Mouse (Mus musculus): ENCODE results near the gene Aanat.

Aanat gene

DNA sequence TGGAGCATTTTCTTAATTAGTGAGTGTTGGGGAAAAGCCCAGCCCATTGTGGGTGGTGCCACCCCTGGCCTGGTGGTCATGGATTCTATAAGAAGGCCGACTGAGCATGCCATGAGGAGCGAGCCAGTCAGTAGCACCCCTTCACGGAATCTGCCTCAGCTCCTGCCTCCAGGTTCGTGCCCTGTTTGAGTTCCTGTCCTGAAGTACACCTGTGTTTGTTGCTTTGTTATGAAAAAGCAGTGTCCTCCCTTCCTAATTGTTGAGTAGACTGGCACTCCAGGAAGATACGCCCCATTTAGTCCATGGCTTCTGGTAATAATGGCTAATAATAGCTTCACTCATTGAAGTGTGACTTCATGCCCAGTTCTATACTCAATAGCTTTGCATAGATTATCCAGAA, at the start of gene Aanat:
Gene Aanat, plus strand, starts transcription at position 123 of the 400 bp plus-strand sequence.
- DNase-seq, result no peak

DNA sequence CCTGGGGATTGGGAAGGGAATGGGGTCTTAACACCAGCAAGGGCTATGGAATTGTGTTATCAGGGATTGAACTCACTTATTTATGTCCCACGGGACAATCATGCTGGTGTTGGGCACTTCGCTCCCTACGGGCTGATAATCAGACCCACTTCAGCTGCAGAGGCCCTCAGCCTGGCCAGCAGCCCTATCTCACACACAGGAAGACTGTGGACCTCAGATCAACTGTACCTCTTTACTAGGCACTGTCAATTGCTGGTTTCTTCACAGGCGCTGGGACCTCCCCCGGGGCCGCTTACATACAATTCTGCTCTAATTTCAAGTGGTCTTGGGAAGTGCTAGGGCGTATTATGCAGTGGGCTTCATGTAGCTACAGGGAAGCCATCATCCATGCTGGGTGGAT, 49.5 kb upstream of the Aanat start:
- no peak for DNase-seq

DNA sequence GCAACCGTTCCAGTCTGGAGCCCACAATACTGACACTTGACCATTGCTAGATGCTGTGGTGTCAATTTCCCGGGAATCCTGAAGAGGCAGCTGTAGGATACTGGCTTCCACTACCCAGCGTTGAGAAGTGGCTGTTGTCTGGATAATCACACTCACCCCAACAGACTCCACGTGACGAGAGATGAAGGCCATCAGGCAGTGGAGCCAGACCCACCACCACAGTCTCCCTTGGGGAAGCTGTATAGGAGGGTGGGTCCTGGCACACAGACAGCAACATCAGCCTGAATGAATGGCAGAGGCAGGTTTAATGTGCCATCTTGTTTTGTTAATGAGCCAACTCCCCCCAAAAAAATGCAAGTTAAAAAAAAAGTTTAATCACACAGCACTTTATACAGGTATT, 48.8 kb upstream of the Aanat start:
- DNase-seq, result no peak

DNA sequence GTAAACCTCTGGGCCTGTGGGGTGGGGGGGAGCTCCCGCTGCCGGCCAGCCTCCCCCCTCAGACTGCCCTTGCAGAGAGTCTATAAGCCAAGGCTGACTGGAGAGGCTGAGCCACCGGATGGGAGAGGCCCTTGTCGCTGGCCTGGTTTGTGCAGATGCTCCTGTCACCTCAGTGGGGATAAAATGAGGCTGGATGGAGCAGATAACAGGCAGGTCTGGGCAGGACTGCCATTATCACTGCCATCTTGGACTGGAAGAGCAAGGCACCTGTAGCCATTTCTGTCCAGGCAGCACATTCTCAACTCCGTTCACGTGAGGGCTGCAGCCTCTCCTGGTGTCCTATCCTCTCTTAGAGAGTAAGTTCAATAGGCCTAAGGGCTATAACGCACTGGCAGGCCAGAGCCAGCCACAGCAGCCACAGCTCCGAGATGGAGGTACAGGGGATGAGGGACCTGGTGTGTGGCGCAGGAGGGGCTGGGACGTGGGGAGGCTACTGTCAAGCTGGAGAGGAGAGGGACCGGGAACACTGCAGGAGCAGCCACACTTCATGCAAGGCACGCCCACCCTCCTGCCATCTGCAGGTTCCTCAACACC, 48.0 kb upstream of the Aanat start:
- no peak for DNase-seq

DNA sequence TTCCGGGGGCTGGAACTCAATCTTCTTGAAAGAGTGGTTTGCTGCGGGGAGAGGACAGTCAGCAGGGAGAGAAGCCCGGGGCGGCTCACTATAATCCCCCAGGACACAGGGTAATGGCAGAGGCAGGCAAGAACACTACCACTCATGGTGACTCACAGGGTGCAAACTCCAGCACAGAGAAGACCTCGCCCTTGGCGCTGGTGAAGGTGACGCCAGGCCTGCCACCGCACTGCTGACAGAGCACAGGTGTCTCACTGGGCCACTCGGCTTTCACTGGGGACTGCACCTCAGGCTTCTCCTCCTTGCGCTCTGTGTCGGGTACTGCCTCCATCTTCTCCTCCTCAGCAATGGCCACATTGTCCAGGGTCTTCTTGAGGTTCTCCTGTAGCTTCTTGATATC, 45.0 kb upstream of the Aanat start:
- DNase-seq, result no peak

DNA sequence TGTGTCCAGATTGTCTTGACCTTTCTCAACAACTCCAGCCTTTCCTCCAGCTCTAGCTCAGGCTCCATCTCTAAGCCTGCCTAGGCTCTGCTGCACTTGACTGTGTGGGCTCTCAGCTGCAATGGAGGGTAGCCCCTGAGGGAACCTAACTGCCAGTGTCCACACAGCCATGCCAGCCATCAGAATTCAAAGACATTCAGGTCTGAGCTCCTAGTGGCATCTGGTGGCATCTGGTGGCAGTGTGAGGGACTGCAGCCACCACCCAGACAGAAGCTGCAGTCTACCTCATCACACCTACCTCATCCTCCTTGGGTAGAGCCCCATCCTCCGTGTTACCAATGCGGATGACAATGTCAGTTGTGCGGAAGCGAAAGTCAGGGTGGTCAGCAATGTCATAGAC, 43.1 kb upstream of the Aanat start:
- DNase-seq, result no peak

DNA sequence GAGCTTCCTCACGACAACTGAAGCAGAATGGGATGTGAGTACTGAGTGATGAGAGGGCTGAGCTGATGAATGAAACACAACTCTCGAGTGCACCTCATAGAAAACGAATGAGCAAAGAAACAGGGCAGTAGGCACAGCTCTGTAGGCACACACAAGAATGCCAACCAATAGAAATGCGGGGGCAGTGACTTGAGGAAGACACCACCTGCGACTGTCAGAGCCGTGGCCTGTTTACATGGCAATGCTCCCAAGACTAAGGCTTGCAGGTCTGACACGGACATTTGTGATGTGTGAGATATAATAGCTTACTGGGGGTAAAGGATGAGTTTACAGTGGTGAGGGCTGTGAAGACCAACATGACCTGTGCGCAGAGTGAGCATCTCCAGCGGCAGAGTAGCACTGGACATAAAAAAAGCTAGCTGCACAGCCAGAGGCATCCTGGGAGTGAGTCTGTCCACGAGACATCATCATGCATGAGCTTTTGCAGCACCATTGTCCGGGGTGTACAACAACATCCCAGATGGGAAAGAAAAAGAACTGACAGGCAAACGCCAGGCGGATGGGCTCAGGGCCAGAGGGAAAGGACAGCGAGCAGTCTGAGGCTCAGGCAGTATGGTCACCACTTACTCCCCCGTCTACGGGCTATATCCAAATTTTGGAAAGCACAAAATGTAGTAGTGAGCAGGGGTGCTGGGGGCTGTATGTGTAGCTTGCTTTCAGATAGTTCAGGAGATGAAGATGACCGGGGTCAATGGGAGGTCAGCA, 38.8 kb upstream of the Aanat start:
- peak; percentile 55 for DNase-seq

DNA sequence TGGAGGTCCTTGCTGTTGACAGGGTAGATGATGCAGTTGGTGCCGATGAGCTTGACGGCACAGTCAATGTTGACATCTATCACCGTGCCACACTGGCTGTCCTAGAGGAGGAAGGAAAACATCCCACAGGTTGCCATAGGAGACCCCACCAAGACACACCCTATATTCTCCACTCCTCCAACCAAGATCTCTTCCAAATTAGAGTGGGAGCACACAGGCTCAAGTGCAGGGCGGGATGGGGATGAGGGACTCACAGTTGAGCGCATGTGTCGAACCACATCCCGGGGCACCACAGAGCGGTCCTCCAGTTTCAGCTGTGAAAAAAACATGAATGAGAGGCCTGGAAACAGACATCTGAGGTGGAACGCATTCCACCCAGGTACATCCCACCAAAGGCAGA, 37.5 kb upstream of the Aanat start:
- DNase-seq, result no peak

DNA sequence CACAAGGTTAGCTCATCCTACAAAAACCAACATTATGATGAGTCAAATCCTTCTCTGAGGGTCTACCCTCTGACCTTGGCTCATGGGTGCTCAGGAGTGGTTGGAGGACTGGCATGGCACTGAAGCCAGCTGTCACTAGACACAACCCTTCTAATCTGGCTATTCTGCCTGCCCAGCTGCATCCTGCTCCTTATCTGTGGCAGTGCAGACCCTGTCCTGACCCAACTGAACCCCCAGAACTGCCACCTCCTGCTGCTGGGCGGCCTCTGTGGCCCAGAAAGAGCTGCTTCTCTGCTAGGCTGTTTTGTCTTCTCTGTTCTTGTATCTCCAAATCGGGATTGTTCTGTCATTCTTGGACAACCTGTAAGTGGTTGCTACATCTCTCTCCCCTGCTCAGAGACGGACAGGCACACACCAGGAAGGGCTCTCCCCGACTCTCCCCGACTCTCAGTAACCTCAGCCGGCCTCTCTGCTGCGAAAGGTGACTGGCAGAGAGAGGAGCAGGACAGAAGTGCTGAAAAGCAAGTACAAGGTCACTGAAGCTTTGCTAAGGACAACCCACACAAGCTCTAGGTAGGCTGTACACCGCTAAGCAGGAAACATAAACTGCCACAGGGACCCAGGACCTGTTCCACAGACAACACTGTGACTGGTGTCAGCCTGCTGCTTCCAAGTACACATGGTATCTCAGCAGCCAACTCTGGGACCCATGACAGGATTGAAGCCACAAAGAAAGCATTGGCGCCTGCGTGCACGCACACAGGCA, 36.8 kb upstream of the Aanat start:
- DNase-seq, result no peak

DNA sequence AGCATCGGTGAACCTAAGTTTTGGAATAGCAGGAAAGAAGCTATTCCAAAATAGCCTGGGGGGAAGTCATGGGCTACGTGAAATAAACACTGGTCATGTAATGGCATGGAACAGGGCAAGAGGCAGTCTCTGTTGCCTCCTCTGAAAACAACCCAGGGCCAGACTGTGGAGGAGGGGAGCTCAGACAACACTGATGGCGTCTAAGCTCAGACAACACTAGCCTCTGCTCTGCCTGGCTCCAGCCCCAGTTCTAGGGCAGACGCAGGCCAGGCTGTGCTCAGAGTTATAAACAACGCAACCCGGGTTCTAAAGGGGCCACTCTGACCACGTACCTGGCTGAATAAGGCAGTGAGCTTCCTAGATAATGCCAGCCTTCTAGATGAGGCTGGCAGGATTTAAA, 35.5 kb upstream of the Aanat start:
- no peak for DNase-seq

DNA sequence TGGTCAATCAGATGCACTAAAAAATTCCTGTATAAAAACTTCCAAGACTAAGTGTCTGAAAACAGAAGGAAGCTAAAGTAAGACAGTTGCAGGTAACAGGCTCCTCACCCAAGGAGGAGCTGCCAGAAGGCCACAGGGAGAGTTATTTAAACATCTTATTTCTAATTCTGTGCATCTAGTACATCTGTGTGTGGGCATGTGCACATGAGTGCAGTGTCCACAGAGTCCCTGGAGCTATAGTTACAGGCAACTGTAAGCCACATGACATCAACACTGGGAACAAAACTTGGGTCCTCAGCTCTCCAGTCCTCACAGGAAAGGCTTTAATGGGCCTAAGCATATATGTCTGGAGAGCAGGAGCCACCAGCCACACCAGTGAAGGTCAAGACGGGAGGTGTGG, 34.0 kb upstream of the Aanat start:
- no peak for DNase-seq

DNA sequence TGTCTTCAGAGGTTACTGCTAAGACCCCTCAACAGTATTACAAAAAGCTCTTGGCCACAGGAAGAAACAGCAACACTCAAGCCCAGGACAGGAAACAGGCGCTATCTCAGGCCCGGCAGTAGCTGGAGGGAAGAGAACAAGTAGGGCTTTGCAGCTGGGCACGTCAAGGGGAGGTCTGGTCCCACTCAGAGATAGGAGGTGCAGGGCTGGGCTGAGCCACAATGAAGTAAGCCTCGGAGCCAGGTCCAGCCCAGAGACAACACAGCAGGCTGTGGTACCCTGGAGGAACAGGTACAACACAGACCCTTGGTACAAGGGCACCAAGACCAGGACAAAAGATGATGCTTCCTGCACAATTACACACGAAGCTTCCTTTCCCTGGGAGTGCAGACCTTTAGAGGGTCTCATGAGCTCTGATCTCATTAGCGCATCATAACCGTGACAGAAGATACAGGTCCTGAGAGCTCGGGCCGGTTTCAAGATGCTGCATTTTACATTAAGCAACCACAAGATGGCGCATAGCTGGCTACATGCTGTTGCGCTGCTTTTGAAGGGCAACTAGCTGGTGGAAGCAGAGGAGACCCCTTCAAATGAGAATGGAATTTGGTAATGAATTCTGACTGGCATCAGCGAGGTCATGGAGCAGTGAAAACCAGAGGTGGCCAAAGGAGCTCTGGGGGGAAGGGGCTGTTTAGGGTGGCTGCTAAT, 31.9 kb upstream of the Aanat start:
- DNase-seq, result no peak

DNA sequence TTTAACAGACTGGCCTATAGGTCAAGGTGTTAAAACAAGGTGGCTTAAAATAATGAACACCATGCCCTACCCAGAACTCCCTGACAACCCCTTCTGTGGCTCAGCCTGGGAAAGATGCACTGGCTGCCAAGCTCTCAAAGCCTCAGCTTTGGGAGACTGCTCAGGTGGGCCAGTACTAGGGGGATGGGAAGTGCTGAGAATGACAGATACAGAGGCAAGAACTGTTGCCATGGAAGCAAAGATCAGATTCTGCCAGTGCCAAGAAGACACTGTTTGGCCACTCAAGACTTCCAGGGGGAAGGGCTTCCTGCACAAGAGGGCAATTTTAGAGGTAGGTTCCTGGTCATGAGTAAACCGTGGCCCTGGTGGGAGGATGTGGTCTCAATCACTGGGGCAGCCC, 30.7 kb upstream of the Aanat start:
- DNase-seq, result no peak

DNA sequence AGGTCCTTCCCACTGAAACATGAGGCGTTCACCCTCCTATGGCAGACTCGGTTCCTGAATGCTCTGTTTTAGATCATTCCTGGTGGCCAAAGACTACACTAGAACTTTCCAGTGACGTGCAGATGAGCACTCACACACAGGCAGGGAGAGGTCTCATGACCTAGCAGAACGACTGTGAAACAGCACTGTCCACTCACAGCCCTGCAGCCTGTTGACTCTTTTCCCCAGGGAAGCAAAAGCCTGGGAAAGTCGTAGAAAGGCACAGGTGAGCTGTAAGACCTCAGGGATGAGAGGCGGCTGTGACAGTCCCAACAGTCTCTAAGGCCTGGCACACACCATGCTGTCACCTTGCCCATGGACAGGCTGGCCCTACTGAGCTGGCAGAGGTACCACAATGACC, 29.9 kb upstream of the Aanat start:
- no peak for DNase-seq

DNA sequence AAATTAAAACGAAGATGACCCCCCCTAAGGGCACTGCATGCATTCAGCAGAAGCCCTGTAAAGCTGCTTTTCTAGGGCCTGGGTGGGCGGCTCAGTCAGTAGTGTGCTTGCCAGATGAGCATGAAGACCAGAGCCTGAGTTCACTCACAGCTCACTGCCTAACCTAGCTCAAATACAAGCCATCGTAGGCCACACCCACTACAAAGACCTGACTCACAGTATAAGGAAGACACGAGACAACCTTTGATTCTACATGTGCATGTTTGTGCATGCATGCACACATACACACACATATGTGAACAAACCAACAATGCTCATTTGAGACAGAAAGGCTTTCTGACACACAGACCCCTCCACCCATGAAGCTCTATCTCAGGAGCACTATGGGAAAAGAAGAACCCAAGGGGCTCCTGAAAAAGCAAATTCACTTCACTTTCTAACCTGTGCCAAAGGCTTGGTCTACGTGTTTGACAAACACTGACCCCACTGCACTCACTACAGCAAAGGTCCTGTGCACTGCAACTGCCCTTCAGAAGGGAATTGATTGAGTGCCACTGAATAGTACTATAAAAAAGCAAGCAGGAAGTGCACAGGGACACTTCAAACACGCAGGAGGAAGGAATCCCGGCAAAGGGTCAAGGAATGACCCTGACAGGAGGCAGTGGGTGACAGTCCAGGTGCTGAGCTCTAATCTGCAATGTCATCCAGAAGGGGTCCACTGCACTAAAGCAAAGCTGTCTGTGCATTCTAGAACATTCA, 20.8 kb upstream of the Aanat start:
- no peak for DNase-seq

DNA sequence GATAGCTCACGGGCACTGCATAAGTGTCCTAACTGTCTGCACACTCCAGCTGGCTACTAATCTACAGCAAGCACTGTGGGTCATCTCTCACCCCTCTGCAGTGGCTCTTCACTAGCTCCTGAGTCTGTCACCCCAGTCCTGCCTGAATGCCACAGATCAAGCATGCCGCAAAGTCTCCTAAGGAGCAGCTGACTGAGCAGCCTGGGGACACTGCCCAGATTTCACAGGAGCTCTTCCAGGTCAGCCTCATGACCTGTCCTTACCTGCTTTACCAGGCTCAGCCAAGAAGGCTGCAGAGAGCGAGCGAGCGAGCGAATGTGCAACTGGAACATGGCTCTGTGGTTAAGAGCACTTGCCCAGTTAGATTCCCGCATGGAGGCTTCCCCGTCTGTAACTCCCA, 18.7 kb upstream of the Aanat start:
- no peak for DNase-seq

DNA sequence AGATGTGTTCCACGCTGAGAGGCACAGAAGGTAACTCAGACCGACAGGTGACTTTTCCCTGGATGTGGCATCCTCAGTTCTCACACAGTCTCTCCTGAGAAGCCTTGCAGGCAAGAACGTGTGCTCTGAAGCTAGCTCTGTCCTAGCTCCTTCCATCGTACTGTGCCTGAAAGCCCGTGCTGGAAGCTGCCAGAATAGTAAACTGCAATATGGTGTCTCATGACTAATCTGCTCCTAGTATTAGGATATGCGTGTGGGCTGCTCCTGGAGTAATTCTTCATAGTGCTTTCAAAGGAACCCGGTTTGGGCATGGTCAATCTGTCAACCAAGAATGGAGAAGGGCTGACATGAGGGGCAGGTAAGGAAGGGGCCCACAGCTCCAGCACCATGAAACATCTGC, 15.4 kb upstream of the Aanat start:
- no peak for DNase-seq

DNA sequence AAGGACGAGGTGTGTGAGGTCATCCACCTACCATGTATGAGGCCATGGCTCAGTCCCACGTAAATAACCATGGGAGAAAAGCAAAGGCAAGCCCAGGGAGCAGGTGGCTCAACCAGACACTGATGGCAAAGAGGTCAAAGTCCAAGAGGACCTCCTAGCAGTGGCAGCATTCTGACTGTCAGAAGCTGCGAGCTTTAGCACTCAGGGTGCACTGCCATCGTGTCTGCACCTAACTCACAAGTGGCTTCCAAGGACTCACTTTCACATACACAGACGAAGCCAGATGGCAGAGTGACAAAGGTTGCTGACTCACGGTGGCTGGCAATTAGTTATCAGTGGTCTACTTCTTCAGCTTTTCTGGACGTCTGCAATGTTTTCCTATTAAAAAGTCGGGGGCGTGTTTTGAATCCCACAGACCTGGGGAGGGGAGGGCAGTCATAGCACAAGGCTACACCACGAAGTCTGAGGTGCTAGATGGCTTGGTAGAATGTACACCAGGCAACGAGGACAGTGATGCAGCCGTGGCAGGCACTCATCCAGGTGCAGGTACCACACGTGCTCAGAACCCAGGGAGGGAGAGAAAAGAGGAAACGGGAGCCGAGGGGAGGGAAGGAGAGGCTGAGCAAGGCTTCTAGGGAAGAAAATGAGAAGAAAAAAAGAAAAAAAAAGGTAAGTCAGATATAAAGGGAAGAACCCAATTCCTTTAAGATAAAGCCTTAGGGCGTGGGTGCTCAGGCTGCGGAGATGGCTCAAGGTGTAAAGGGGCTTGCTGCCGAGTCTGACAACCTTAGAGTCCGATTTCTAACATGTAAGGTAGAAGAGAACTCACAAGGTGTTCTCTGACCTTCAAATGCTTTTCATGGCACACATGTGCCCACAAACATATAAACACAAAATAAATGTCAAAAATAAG, 14.2 kb upstream of the Aanat start:
- DNase-seq, result peak; percentile 52

DNA sequence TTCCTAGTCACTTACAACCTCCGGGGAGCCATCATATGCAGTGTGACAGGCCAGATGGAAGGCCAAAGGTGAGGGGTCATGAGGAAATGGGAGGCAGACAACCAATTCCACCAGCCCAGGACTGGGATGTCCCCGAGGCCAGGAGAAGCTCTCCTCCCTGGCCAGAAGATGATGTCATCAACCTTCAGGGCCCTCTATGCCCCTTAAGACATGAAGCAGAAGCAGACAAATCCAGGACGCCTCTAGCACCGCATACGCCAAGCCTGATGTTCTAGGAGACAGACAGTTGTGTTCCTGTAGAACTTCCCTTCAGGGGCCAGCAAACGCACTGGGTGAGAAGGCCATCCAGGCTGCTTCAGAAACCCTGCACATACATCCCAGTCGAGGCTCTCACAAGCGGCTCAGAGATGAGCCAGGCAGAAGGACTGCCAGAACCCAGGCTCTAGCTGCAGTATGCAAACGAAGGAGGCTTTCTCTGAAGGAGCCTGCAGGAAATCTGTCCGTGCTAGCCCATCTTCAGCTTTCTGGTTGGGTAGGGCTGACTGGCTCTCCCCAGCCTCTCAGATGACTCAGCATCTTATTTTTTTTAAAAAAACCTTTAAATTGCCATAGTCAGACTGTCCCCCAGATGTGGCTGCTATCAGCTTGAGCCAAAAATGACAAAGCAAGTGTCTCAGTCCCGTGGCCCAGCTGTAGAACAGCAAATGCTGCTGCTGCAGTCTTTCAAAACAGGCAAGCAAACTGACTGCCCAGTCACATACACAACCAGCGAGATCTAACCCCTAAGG, 13.3 kb upstream of the Aanat start:
- no peak for DNase-seq

DNA sequence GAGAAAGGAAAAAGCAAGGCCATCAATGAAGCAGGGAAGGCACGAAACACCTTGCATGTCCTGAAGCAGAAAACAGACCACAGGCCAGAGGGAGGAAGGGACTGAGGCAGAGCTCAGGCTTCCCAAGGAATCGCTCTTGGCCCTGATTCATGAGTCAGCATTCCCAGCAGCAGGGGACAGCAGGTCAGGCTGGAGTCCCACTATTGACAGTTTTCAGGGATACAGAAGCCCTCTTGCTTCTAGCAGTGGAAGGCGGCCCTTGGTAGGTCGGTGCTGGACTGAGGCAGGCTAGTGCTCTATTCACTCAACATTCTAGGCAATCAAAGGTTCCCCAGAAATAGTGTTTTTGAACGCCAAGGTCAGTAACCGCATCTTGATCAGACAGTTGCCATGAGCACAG, 11.7 kb upstream of the Aanat start:
- no peak for DNase-seq

DNA sequence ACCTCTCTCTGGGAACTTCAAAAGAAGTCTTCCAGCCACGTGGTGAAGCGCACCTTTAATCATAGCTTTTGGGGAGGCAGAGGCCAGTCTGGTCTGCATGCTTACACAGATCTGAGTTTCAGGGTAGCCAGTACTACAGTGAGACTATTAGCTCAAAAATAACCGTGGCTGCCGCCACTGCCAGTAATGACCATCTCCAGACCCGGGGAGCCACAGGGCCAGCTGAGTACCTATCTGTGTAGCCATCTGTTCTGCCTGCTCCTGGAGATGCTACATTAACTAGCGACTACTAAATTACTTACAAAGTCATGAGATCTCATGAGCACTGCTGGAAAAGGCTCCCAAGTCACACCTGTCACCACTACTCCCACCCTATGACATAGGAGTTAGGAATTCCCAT, 11.2 kb upstream of the Aanat start:
- no peak for DNase-seq
